Mouse (Mus musculus): ENCODE measurements around the gene Taf1b. TPM values are rescaled to one million over a fixed set of nuclear protein-coding genes. Genes with fewer than 3 reads are reported as not detected.
A peak's percentile ranks its signal among the peaks of the same experiment; 100 is the strongest.

Taf1b gene
- polyA plus RNA-seq, 2 experiments = 4.7 to 9.3 TPM

DNA sequence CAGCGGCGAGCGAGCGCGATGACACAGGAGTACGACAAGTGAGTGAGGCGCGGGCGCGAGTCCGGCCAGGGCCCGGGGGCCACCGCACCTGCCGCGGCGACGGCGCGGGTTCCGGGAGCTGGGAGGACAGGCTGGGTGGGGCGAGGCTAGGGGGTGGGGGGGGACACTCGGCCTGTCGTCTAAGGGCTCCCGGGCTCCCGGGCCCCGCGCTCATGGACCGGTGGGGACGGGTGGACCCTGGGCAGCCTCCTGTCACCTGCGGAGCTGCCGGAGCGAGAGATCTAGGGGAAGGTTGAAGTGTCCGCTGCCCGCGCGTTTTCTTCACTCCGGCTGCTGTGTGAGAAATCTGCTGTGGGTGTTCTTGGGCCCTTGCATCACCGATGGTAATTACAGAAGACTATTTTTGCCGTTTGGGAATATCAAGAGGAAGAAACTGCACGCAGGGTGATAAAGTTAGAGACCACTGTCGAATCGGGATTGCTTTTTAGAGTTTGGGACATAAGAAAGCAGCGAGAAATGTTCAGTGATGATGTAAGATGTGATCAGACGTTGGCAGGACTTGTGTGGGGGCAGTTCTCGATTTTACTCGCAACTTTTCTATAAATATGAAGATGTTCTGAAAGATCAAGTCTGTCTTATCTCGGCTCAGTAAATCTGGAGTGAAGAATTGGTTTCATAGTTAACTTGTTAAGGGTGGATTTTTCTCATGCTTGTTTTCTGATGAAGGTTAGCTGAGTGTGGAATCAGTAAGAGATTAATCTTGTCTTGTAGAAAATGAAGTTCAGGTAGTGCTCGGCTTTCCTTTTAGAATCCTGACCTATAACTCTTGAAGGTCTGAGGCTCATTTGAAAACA, 74.5 kb downstream of the Taf1b start:
- H3K27ac ChIP-seq = no peak overlapping the region
- WGBS (ENCODE audit: insufficient replicate concordance) = 5% methylated on average over 47 of the region's 48 CpGs
- DNase-seq (ENCODE audit: low read depth in 3 of 3, low spot score in 3 of 3) (no peak), ATAC-seq (ENCODE audit: insufficient read depth) (peak; percentile 38)
- H3K36me3 ChIP-seq (replicated peaks; ENCODE audit: control insufficient read depth, insufficient read depth, low read depth) = no peaks in the 10 kb centered on the region
- H3K4me1 ChIP-seq (replicated peaks; ENCODE audit: control insufficient read depth in 2 of 2, insufficient read depth in 2 of 2, low read length in 1 of 2) = peaks cover 2 to 9% of the 10 kb centered on the region in 2 experiments; a peak in 3 of 4 replicates
- peak overlapping the region; percentile 63 for H3K9ac ChIP-seq (replicated peaks)
- peaks cover 21% of the 10 kb centered on the region for H3K27me3 ChIP-seq (ENCODE audit: control insufficient read depth, insufficient read depth, low read length)
- TF ChIP-seq EP300 (IDR thresholded peaks at IDR 0.05; ENCODE audit: low read depth) (no peak), CTCF (IDR thresholded peaks at IDR 0.05; ENCODE audit: low read depth) (no peak)
- H3K4me3 ChIP-seq (ENCODE audit: insufficient read depth in 1 of 2, low read depth in 2 of 2, low read length in 2 of 2) = peak overlapping the region; percentile 57 to 71
- H3K4me2 ChIP-seq (ENCODE audit: low read depth) = peak overlapping the region; percentile 93
- no peaks in the 10 kb centered on the region for H3K9me3 ChIP-seq (ENCODE audit: control insufficient read depth, low read length)

GRCm38 (mm10) chr12:24573275-24573580, 75.1 kb downstream of the Taf1b start:
- TF ChIP-seq EP300 (IDR thresholded peaks at IDR 0.05; ENCODE audit: low read depth) (no peak), CTCF (IDR thresholded peaks at IDR 0.05; ENCODE audit: low read depth) (no peak)
- Histone ChIP-seq H3K27ac (no peak overlapping the region), H3K4me1 (replicated peaks; ENCODE audit: control insufficient read depth in 2 of 2, insufficient read depth in 2 of 2, low read length in 1 of 2) (peaks cover 2 to 9% of the 10 kb centered on the region in 2 experiments; a peak in 3 of 4 replicates), H3K36me3 (replicated peaks; ENCODE audit: control insufficient read depth, insufficient read depth, low read depth) (no peaks in the 10 kb centered on the region), H3K4me3 (ENCODE audit: insufficient read depth in 1 of 2, low read depth in 2 of 2, low read length in 2 of 2) (peak overlapping the region in 1 of 2 experiments; percentile 71; a peak in 2 of 4 replicates), H3K4me2 (ENCODE audit: low read depth) (peak overlapping the region; percentile 93), H3K27me3 (ENCODE audit: control insufficient read depth, insufficient read depth, low read length) (peaks cover 21% of the 10 kb centered on the region), H3K9me3 (ENCODE audit: control insufficient read depth, low read length) (no peaks in the 10 kb centered on the region), H3K9ac (replicated peaks) (no peak overlapping the region)
- DNase-seq (ENCODE audit: low read depth in 3 of 3, low spot score in 3 of 3) = no peak
- 73% methylated on average over 3 of the region's 3 CpGs for WGBS (ENCODE audit: insufficient replicate concordance)
- no peak for ATAC-seq (ENCODE audit: insufficient read depth)

GRCm38 (mm10) chr12:24574870-24575269, 76.7 kb downstream of the Taf1b start:
- DNase-seq (ENCODE audit: low read depth in 3 of 3, low spot score in 3 of 3) = no peak
- no peak for ATAC-seq (ENCODE audit: insufficient read depth)
- Histone ChIP-seq H3K9me3 (ENCODE audit: control insufficient read depth, low read length) (no peaks in the 10 kb centered on the region), H3K27ac (no peak overlapping the region), H3K4me3 (ENCODE audit: insufficient read depth in 1 of 2, low read depth in 2 of 2, low read length in 2 of 2) (no peak overlapping the region), H3K4me2 (ENCODE audit: low read depth) (no peak overlapping the region), H3K36me3 (replicated peaks; ENCODE audit: control insufficient read depth, insufficient read depth, low read depth) (no peaks in the 10 kb centered on the region), H3K27me3 (ENCODE audit: control insufficient read depth, insufficient read depth, low read length) (peaks cover 21% of the 10 kb centered on the region), H3K4me1 (replicated peaks; ENCODE audit: control insufficient read depth in 2 of 2, insufficient read depth in 2 of 2, low read length in 1 of 2) (peaks cover 2 to 9% of the 10 kb centered on the region in 2 experiments; a peak in 3 of 4 replicates), H3K9ac (replicated peaks) (no peak overlapping the region)
- TF ChIP-seq EP300 (IDR thresholded peaks at IDR 0.05; ENCODE audit: low read depth) (no peak), CTCF (IDR thresholded peaks at IDR 0.05; ENCODE audit: low read depth) (no peak)
- WGBS (ENCODE audit: insufficient replicate concordance) = 27% methylated on average over 7 of the region's 7 CpGs

DNA sequence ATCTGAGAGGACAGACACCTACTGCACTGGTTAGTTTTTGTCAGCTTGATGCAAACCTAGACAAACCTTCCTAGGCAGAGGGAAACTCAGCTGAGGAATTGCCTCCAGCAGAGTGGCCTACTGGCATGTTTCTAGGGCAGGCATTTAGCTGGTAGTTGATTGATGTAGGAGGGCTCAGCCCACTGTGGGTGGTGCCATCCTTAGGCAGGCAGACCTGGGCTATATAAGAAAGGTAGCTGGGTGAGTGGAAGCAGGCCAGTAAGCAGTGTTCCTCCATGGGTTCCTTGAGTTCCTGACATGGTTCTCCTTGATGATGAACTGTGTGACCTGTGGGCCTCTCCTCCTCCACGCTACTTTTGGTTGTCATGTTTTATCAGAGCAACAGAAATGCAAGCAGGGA, 82.3 kb downstream of the Taf1b start:
- 30% methylated on average over 1 of the region's 1 CpGs for WGBS (ENCODE audit: insufficient replicate concordance)
- no peak overlapping the region for H3K9ac ChIP-seq (replicated peaks)

GRCm38 (mm10) chr12:24580996-24581683, 83.0 kb downstream of the Taf1b start:
- ATAC-seq (ENCODE audit: insufficient read depth) (peak; percentile 89), DNase-seq (ENCODE audit: low read depth in 3 of 3, low spot score in 3 of 3) (peak; percentile 58 to 72 (median 59))
- Histone ChIP-seq H3K9me3 (ENCODE audit: control insufficient read depth, low read length) (no peaks in the 10 kb centered on the region), H3K4me1 (replicated peaks; ENCODE audit: control insufficient read depth in 2 of 2, insufficient read depth in 2 of 2, low read length in 1 of 2) (peaks cover 20 to 25% of the 10 kb centered on the region in 2 experiments), H3K27me3 (ENCODE audit: control insufficient read depth, insufficient read depth, low read length) (no peaks in the 10 kb centered on the region; the same call in 1 of the 2 replicates), H3K9ac (replicated peaks) (no peak overlapping the region; the same call in 1 of the 2 replicates), H3K4me3 (ENCODE audit: insufficient read depth in 1 of 2, low read depth in 2 of 2, low read length in 2 of 2) (no peak overlapping the region), H3K36me3 (replicated peaks; ENCODE audit: control insufficient read depth, insufficient read depth, low read depth) (no peaks in the 10 kb centered on the region), H3K4me2 (ENCODE audit: low read depth) (peak overlapping the region; percentile 59), H3K27ac (peak overlapping the region; percentile 46)
- no peak for TF ChIP-seq CTCF (IDR thresholded peaks at IDR 0.05; ENCODE audit: low read depth)
- peak; percentile 88 for TF ChIP-seq EP300 (IDR thresholded peaks at IDR 0.05; ENCODE audit: low read depth)
- WGBS (ENCODE audit: insufficient replicate concordance) = 60% methylated on average over 14 of the region's 14 CpGs

More for the DNA sequence above, 82.3 kb downstream of the Taf1b start:
- no peaks in the 10 kb centered on the region for H3K9me3 ChIP-seq (ENCODE audit: control insufficient read depth, low read length)
- H3K36me3 ChIP-seq (replicated peaks; ENCODE audit: control insufficient read depth, insufficient read depth, low read depth) = no peaks in the 10 kb centered on the region
- H3K4me3 ChIP-seq (ENCODE audit: insufficient read depth in 1 of 2, low read depth in 2 of 2, low read length in 2 of 2) = no peak overlapping the region
- H3K27me3 ChIP-seq (ENCODE audit: control insufficient read depth, insufficient read depth, low read length) = no peaks in the 10 kb centered on the region; the same call in 1 of the 2 replicates
- TF ChIP-seq CTCF (IDR thresholded peaks at IDR 0.05; ENCODE audit: low read depth) = no peak
- TF ChIP-seq EP300 (IDR thresholded peaks at IDR 0.05; ENCODE audit: low read depth) = no peak
- peak overlapping the region; percentile 59 for H3K4me2 ChIP-seq (ENCODE audit: low read depth)
- ATAC-seq (ENCODE audit: insufficient read depth) = peak; percentile 62; the same call in 1 of the 2 replicates
- no peak for DNase-seq (ENCODE audit: low read depth in 3 of 3, low spot score in 3 of 3)
- H3K27ac ChIP-seq = peak overlapping the region; percentile 46; the same call in 1 of the 2 replicates
- H3K4me1 ChIP-seq (replicated peaks; ENCODE audit: control insufficient read depth in 2 of 2, insufficient read depth in 2 of 2, low read length in 1 of 2) = peaks cover 20 to 25% of the 10 kb centered on the region in 2 experiments

All from liver, embryonic 14.5 days (tissue).